Mouse (Mus musculus): ENCODE data around the gene Ggta1. TPM values are rescaled to one million over a fixed set of nuclear protein-coding genes. Genes with fewer than 3 reads are reported as not detected.

Gene Ggta1
- total and polyA plus RNA-seq, 2 experiments = 1.3 to 3.5 TPM

- no peak for TF ChIP-seq CTCF (IDR thresholded peaks at IDR 0.05; ENCODE audit: low read depth, low read length)
- no peak for TF ChIP-seq POLR2A (IDR thresholded peaks at IDR 0.05; ENCODE audit: extremely low read depth, insufficient read depth, low read length)
- Histone ChIP-seq H3K27ac (replicated peaks; ENCODE audit: insufficient read depth, low read depth, low read length) (no peak overlapping the region), H3K4me1 (ENCODE audit: control insufficient read depth, insufficient read depth, low read length) (no peaks in the 10 kb centered on the region), H3K27me3 (ENCODE audit: control insufficient read depth, insufficient read depth, low read length) (no peaks in the 10 kb centered on the region), H3K79me2 (ENCODE audit: control insufficient read depth, insufficient read depth, low read length) (no peaks in the 10 kb centered on the region), H3K36me3 (ENCODE audit: control insufficient read depth, insufficient read depth, low read length) (no peaks in the 10 kb centered on the region; the same call in 1 of the 2 replicates), H3K9ac (ENCODE audit: low read depth, low read length) (no peak overlapping the region), H3K4me3 (ENCODE audit: insufficient read depth, low read depth, low read length) (no peak overlapping the region)
- 91% methylated on average over 16 of the region's 16 CpGs for WGBS
- DNase-seq (ENCODE audit: extremely low read depth, low read depth, low spot score) = no peak
Observed at GRCm38 (mm10) chr2:35402391-35402790, 60.6 kb downstream of the Ggta1 start.

- no peaks in the 10 kb centered on the region for H3K79me2 ChIP-seq (ENCODE audit: control insufficient read depth, insufficient read depth, low read length)
- H3K9ac ChIP-seq (ENCODE audit: low read depth, low read length) = no peak overlapping the region
- H3K36me3 ChIP-seq (ENCODE audit: control insufficient read depth, insufficient read depth, low read length) = no peaks in the 10 kb centered on the region; the same call in 1 of the 2 replicates
- no peak for TF ChIP-seq CTCF (IDR thresholded peaks at IDR 0.05; ENCODE audit: low read depth, low read length)
- no peak for TF ChIP-seq POLR2A (IDR thresholded peaks at IDR 0.05; ENCODE audit: extremely low read depth, insufficient read depth, low read length)
- H3K4me3 ChIP-seq (ENCODE audit: insufficient read depth, low read depth, low read length) = no peak overlapping the region
- H3K27ac ChIP-seq (replicated peaks; ENCODE audit: insufficient read depth, low read depth, low read length) = no peak overlapping the region
- H3K4me1 ChIP-seq (ENCODE audit: control insufficient read depth, insufficient read depth, low read length) = no peaks in the 10 kb centered on the region
- WGBS = 86% methylated on average over 7 of the region's 7 CpGs
- DNase-seq (ENCODE audit: extremely low read depth, low read depth, low spot score) = no peak
- no peaks in the 10 kb centered on the region for H3K27me3 ChIP-seq (ENCODE audit: control insufficient read depth, insufficient read depth, low read length)
Observed at GRCm38 (mm10) chr2:35400739-35401138, 62.3 kb downstream of the Ggta1 start.

GRCm38 (mm10) chr2:35398184-35398828, 64.7 kb downstream of the Ggta1 start:
- Histone ChIP-seq H3K27ac (replicated peaks; ENCODE audit: insufficient read depth, low read depth, low read length) (no peak overlapping the region), H3K9ac (ENCODE audit: low read depth, low read length) (no peak overlapping the region), H3K79me2 (ENCODE audit: control insufficient read depth, insufficient read depth, low read length) (no peaks in the 10 kb centered on the region), H3K4me3 (ENCODE audit: insufficient read depth, low read depth, low read length) (no peak overlapping the region), H3K4me1 (ENCODE audit: control insufficient read depth, insufficient read depth, low read length) (no peaks in the 10 kb centered on the region), H3K27me3 (ENCODE audit: control insufficient read depth, insufficient read depth, low read length) (no peaks in the 10 kb centered on the region), H3K36me3 (ENCODE audit: control insufficient read depth, insufficient read depth, low read length) (no peaks in the 10 kb centered on the region; the same call in 1 of the 2 replicates)
- WGBS = 69% methylated on average over 6 of the region's 6 CpGs
- DNase-seq (ENCODE audit: extremely low read depth, low read depth, low spot score) = peak; percentile 10
- TF ChIP-seq CTCF (IDR thresholded peaks at IDR 0.05; ENCODE audit: low read depth, low read length) = no peak
- TF ChIP-seq POLR2A (IDR thresholded peaks at IDR 0.05; ENCODE audit: extremely low read depth, insufficient read depth, low read length) = no peak

- Histone ChIP-seq H3K27me3 (ENCODE audit: control insufficient read depth, insufficient read depth, low read length) (no peaks in the 10 kb centered on the region), H3K79me2 (ENCODE audit: control insufficient read depth, insufficient read depth, low read length) (no peaks in the 10 kb centered on the region), H3K36me3 (ENCODE audit: control insufficient read depth, insufficient read depth, low read length) (no peaks in the 10 kb centered on the region; the same call in 1 of the 2 replicates), H3K27ac (replicated peaks; ENCODE audit: insufficient read depth, low read depth, low read length) (no peak overlapping the region), H3K4me3 (ENCODE audit: insufficient read depth, low read depth, low read length) (no peak overlapping the region), H3K9ac (ENCODE audit: low read depth, low read length) (no peak overlapping the region), H3K4me1 (ENCODE audit: control insufficient read depth, insufficient read depth, low read length) (no peaks in the 10 kb centered on the region)
- DNase-seq (ENCODE audit: extremely low read depth, low read depth, low spot score) = peak; percentile 39
- 42% methylated on average over 11 of the region's 11 CpGs for WGBS
- no peak for TF ChIP-seq POLR2A (IDR thresholded peaks at IDR 0.05; ENCODE audit: extremely low read depth, insufficient read depth, low read length)
- TF ChIP-seq CTCF (IDR thresholded peaks at IDR 0.05; ENCODE audit: low read depth, low read length) = peak; percentile 63
Observed at GRCm38 (mm10) chr2:35397590-35398173, 65.3 kb downstream of the Ggta1 start.

- Histone ChIP-seq H3K9ac (ENCODE audit: low read depth, low read length) (no peak within 1 kb of the TSS), H3K79me2 (ENCODE audit: control insufficient read depth, insufficient read depth, low read length) (no peaks in the 10 kb centered on the region), H3K36me3 (ENCODE audit: control insufficient read depth, insufficient read depth, low read length) (no peaks in the 10 kb centered on the region; the same call in 1 of the 2 replicates), H3K27me3 (ENCODE audit: control insufficient read depth, insufficient read depth, low read length) (no peaks in the 10 kb centered on the region), H3K4me1 (ENCODE audit: control insufficient read depth, insufficient read depth, low read length) (no peaks in the 10 kb centered on the region), H3K27ac (replicated peaks; ENCODE audit: insufficient read depth, low read depth, low read length) (no peak within 1 kb of the TSS), H3K4me3 (ENCODE audit: insufficient read depth, low read depth, low read length) (no peak within 1 kb of the TSS)
- 72% methylated on average over 5 of the region's 5 CpGs for WGBS
- TF ChIP-seq POLR2A (IDR thresholded peaks at IDR 0.05; ENCODE audit: extremely low read depth, insufficient read depth, low read length) = no peak
- no peak for TF ChIP-seq CTCF (IDR thresholded peaks at IDR 0.05; ENCODE audit: low read depth, low read length)
- no peak for DNase-seq (ENCODE audit: extremely low read depth, low read depth, low spot score)
Observed at GRCm38 (mm10) chr2:35397096-35397495, 65.9 kb downstream of the Ggta1 start, which contains the start of gene 4930402F06Rik. TSS of gene 4930402F06Rik (minus strand) at chr2:35397175.

GRCm38 (mm10) chr2:35385441-35385871, 77.6 kb downstream of the Ggta1 start:
- no peak overlapping the region for H3K27ac ChIP-seq (replicated peaks; ENCODE audit: insufficient read depth, low read depth, low read length)
- 71% methylated on average over 9 of the region's 9 CpGs for WGBS
- no peak overlapping the region for H3K4me3 ChIP-seq (ENCODE audit: insufficient read depth, low read depth, low read length)
- no peaks in the 10 kb centered on the region for H3K27me3 ChIP-seq (ENCODE audit: control insufficient read depth, insufficient read depth, low read length)
- peak; percentile 73 for DNase-seq (ENCODE audit: extremely low read depth, low read depth, low spot score)
- H3K9ac ChIP-seq (ENCODE audit: low read depth, low read length) = no peak overlapping the region
- no peaks in the 10 kb centered on the region for H3K79me2 ChIP-seq (ENCODE audit: control insufficient read depth, insufficient read depth, low read length)
- H3K36me3 ChIP-seq (ENCODE audit: control insufficient read depth, insufficient read depth, low read length) = no peaks in the 10 kb centered on the region
- H3K4me1 ChIP-seq (ENCODE audit: control insufficient read depth, insufficient read depth, low read length) = no peaks in the 10 kb centered on the region
- no peak for TF ChIP-seq CTCF (IDR thresholded peaks at IDR 0.05; ENCODE audit: low read depth, low read length)
- TF ChIP-seq POLR2A (IDR thresholded peaks at IDR 0.05; ENCODE audit: extremely low read depth, insufficient read depth, low read length) = no peak
